Mouse (Mus musculus) forebrain, postnatal 0 days (tissue): ENCODE data around the gene Mgp. TPM values are rescaled to one million over a fixed set of nuclear protein-coding genes. Genes with fewer than 3 reads are reported as not detected.
A peak's percentile ranks its signal among the peaks of the same experiment; 100 is the strongest.

Source experiments
- ATAC-seq: fragments of 200-750 bp; cut with Nextera tagmentation; 2 replicates; pipeline ENCODE4 v1.8.0; 2017; ENCODE audit warnings: mild to moderate bottlenecking, moderate library complexity
- DNase-seq: peaks from one replicate; pipeline ENCODE4 v3.0.0-alpha.2; 2015
- H3K27ac ChIP-seq: fragments of 300-500 bp; sonication (generic); 2 replicates; pipeline ENCODE4 v1.5.1; 2014; ENCODE audit warnings: low read depth, mild to moderate bottlenecking, antibody characterized with exemption, low read length, moderate library complexity, mixed read lengths
- H3K27me3 ChIP-seq: fragments of 300-500 bp; sonication (generic); 2 replicates; pipeline ENCODE4 v1.6.1; 2014; ENCODE audit warnings: mild to moderate bottlenecking, low read length, mixed read lengths; ENCODE audit not compliant: insufficient read depth
- H3K36me3 ChIP-seq: fragments of 300-500 bp; sonication (generic); 2 replicates; pipeline ENCODE4 v1.6.1; 2014; ENCODE audit warnings: mild to moderate bottlenecking, moderate library complexity; ENCODE audit not compliant: insufficient read depth
- H3K4me1 ChIP-seq: fragments of 300-500 bp; sonication (generic); 2 replicates; pipeline ENCODE4 v1.6.1; 2014; ENCODE audit warnings: antibody characterized with exemption; ENCODE audit not compliant: insufficient read depth
- H3K4me2 ChIP-seq: fragments of 300-500 bp; sonication (generic); 2 replicates; pipeline ENCODE4 v1.6.1; 2014; ENCODE audit warnings: low read depth, mild to moderate bottlenecking, moderate library complexity
- H3K4me3 ChIP-seq: fragments of 300-500 bp; sonication (generic); 2 replicates; pipeline ENCODE4 v1.5.1; 2014; ENCODE audit warnings: low read depth, low read length, mixed read lengths
- H3K9ac ChIP-seq: fragments of 300-500 bp; sonication (generic); 2 replicates; pipeline ENCODE4 v1.6.1; 2014; ENCODE audit warnings: mild to moderate bottlenecking
- H3K9me3 ChIP-seq: fragments of 300-500 bp; sonication (generic); 2 replicates; pipeline ENCODE4 v1.6.1; 2016; ENCODE audit warnings: low read length
- CTCF ChIP-seq: sonication (generic); IDR thresholded peaks from 2 replicates; pipeline ENCODE4 v1.5.1; 2016; ENCODE audit warnings: antibody characterized with exemption, control low read depth, low read depth
- WGBS: fragments of 180-500 bp; shearing (Covaris S2); extraction: QIAGEN DNeasy Blood & Tissue Kit; methylation state at CpG from one replicate; pipeline ENCODE4 v1.1.7; 2014; 5-methylcytosine and 5-hydroxymethylcytosine counted together
- polyA plus RNA-seq: library from polyadenylated mRNA; unstranded; fragments of >200 nt; fragmentation: Nextera tagmentation; extraction: Ambion mirVana; gene quantifications from 2 replicates; pipeline ENCODE4 v1.2.1, GENCODE M21; 2015
- total RNA-seq: library from RNA; depleted of rRNA; stranded (reverse); fragments of >200 nt; gene quantifications from 2 replicates; pipeline ENCODE4 v1.2.3, GENCODE M21; 2014; rRNA removed

Gene Mgp
- total and polyA plus RNA-seq, 2 experiments from 2014 or later: 31.2 to 39.9 TPM

DNA sequence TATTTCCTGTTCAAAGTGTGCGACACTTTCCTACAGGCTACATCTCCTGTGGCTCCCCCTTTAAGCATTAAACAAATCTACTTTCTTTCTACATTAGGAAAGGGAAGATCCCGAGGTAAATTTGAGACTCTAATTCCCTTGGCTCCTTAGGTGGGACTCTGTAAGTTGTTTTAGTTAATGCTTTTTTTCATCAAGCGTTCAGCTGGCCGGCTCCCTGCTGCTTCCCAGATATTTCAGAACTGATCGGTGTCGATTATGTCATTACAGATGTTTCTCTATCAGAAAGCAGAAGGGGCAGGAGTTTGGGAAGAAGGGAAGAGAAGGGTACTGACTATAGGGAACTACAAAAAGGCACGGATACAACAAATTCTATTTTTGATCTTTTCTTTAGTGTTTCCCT, 48.5 kb downstream of the Mgp start:
- H3K36me3 ChIP-seq: peaks cover 21% of the 10 kb centered on the region
- H3K9ac ChIP-seq: peak overlapping the region; percentile 99
- no peaks in the 10 kb centered on the region for H3K9me3 ChIP-seq
- no peak for DNase-seq
- H3K4me1 ChIP-seq: peaks cover 8% of the 10 kb centered on the region
- WGBS: 20% methylated on average over 7 of the region's 7 CpGs
- no peak overlapping the region for H3K27ac ChIP-seq
- no peak for TF ChIP-seq CTCF
- ATAC-seq: no peak
- H3K27me3 ChIP-seq: no peaks in the 10 kb centered on the region; the same call in 1 of the 2 replicates
- peak overlapping the region; percentile 100 for H3K4me3 ChIP-seq
- peak overlapping the region; percentile 70 for H3K4me2 ChIP-seq

DNA sequence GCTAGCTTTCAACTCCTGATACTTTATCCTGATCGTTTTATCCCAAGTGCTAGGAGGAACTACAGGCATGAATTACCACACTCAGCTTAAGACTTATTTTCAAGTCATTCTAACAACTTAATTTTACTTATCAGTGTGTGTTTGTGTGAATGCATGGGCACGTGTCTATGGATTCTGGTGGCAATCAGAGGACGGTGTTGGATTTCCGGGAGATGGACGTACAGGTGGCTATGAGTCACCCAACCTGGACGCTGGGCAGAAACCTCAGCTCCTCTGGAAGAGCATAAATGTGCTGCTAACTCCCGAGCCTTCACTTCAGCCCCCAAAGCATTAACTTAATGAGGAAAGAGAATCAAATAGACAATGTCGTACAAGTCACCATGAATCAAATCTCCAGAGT, 50.6 kb downstream of the Mgp start:
- Histone ChIP-seq H3K27ac (no peak overlapping the region), H3K36me3 (peaks cover 43% of the 10 kb centered on the region), H3K27me3 (no peaks in the 10 kb centered on the region), H3K4me2 (no peak overlapping the region), H3K4me3 (no peak overlapping the region), H3K4me1 (peaks cover 8% of the 10 kb centered on the region), H3K9ac (no peak overlapping the region), H3K9me3 (no peaks in the 10 kb centered on the region)
- ATAC-seq (no peak), DNase-seq (no peak)
- no peak for TF ChIP-seq CTCF
- WGBS: 92% methylated on average over 8 of the region's 8 CpGs

Other genes with a start within 250 kb of the Mgp start
- gene Plbd1, start 213.9 kb downstream of the Mgp start, total RNA-seq: 0.19 TPM in 1 of 2 replicates, not detected in the other
- gene Plbd1, start 213.9 kb downstream of the Mgp start, polyA plus RNA-seq: 0.26 and 0.40 TPM in 2 replicates
- gene Gucy2c, start 94.1 kb downstream of the Mgp start, total RNA-seq: 0.54 and 0.67 TPM in 2 replicates
- gene Gucy2c, start 94.1 kb downstream of the Mgp start, polyA plus RNA-seq: 0.14 and 0.42 TPM in 2 replicates
- 19.4 and 39.2 TPM in 2 replicates for gene Hist4h4, start 71.4 kb downstream of the Mgp start, total RNA-seq
- gene Hist4h4, start 71.4 kb downstream of the Mgp start, polyA plus RNA-seq: 0.42 and 0.45 TPM in 2 replicates
- 31.7 and 47.5 TPM in 2 replicates for gene H2afj, start 67.6 kb downstream of the Mgp start, total RNA-seq
- gene H2afj, start 67.6 kb downstream of the Mgp start, polyA plus RNA-seq: 119 and 159 TPM in 2 replicates
- gene BC049715, start 48.2 kb downstream of the Mgp start, total RNA-seq: 0.92 and 1.9 TPM in 2 replicates
- 1.1 and 2.1 TPM in 2 replicates for gene BC049715, start 48.2 kb downstream of the Mgp start, polyA plus RNA-seq
- 45.8 and 52.5 TPM in 2 replicates for gene Wbp11, start 47.6 kb downstream of the Mgp start, total RNA-seq
- 67.1 and 87.4 TPM in 2 replicates for gene Wbp11, start 47.6 kb downstream of the Mgp start, polyA plus RNA-seq
- 2.7 and 2.8 TPM in 2 replicates for gene Smco3, start 40.4 kb downstream of the Mgp start, total RNA-seq
- 1.5 TPM in 2 replicates for gene Smco3, start 40.4 kb downstream of the Mgp start, polyA plus RNA-seq
- not detected in 2 replicates for gene Art4, start 18.1 kb downstream of the Mgp start, total RNA-seq
- 0.13 and 0.23 TPM in 2 replicates for gene Art4, start 18.1 kb downstream of the Mgp start, polyA plus RNA-seq
- gene Erp27, start 46.4 kb upstream of the Mgp start, total RNA-seq: 0.19 and 0.77 TPM in 2 replicates
- gene Erp27, start 46.4 kb upstream of the Mgp start, polyA plus RNA-seq: 0.79 and 0.92 TPM in 2 replicates
- gene Pde6h, start 48.0 kb upstream of the Mgp start, total RNA-seq: 0.05 and 0.31 TPM in 2 replicates
- gene Pde6h, start 48.0 kb upstream of the Mgp start, polyA plus RNA-seq: 0.34 TPM in 1 of 2 replicates, not detected in the other
- gene Arhgdib, start 66.1 kb upstream of the Mgp start, total RNA-seq: 14.9 and 23.0 TPM in 2 replicates
- gene Arhgdib, start 66.1 kb upstream of the Mgp start, polyA plus RNA-seq: 29.3 and 37.5 TPM in 2 replicates